In the genomic region with DNA sequence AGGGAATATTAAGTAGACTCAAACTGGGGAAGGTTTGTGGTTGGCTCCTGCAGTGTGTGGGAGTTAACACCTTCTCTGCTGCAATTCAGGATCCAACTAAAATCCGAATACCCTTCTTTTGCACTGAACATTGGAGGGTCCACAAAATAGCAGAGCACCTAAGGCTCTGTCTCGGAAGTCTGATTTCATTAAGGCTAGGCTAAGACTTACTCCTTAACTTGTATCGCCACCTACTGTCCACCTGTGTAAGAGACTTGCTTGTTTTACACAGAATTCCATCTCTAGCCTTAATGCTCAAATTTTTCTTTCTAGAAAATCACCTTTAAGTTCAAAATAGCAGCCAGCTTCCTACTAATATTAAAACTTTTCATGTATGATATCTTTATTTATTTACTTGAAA, we compare ENCODE assay signal across 9 mouse cellular contexts.
DNase-seq lines count a peak whose midpoint lies in the region; ATAC-seq and TF ChIP-seq lines count a peak whose summit lies in the region.
"Had no signal": no experiment of that assay in that cellular context is flagged by ENCODE, and none has a peak within 500 bp of the region (broad histone marks: within the 10 kb centered on the region; RNA-seq: fewer than 3 reads in every experiment).

No protein-coding gene starts in this region.

- no peak for TF ChIP-seq POLR2A in limb, embryonic 14.5 days (IDR thresholded peaks at IDR 0.05; ENCODE audit: borderline replicate concordance, extremely low read depth, insufficient read depth, insufficient read length)

- H3K27me3 ChIP-seq in limb, embryonic 14.5 days (ENCODE audit: control insufficient read depth, insufficient read depth, low read length), result no peaks in the 10 kb centered on the region
- no peaks in the 10 kb centered on the region for H3K27me3 ChIP-seq in limb, embryonic 10.5 days (ENCODE audit: low read depth, poor library complexity, severe bottlenecking)
- H3K27me3 ChIP-seq in forebrain, embryonic 12.5 days, result no peaks in the 10 kb centered on the region
- no peaks in the 10 kb centered on the region for H3K27me3 ChIP-seq in midbrain, embryonic 16.5 days (ENCODE audit: control insufficient read depth, insufficient read depth, low read depth, low read length)

- WGBS in limb, embryonic 14.5 days, result 17% methylated on average over 3 of the region's 3 CpGs
- 20% methylated on average over 3 of the region's 3 CpGs for WGBS in limb, embryonic 10.5 days
- 14% methylated on average over 3 of the region's 3 CpGs for WGBS in forebrain, embryonic 12.5 days
- WGBS in midbrain, embryonic 16.5 days, result 14% methylated on average over 3 of the region's 3 CpGs

- intact Hi-C loops in gastrocnemius, postnatal 36 days (cut with DNase I), result no loop called here

- no peak overlapping the region for H3K4me3 ChIP-seq in limb, embryonic 14.5 days (replicated peaks; ENCODE audit: low read length)
- no peak overlapping the region for H3K4me3 ChIP-seq in limb, embryonic 10.5 days
- H3K4me3 ChIP-seq in forebrain, embryonic 12.5 days (replicated peaks), result no peak overlapping the region
- no peak overlapping the region for H3K4me3 ChIP-seq in midbrain, embryonic 16.5 days (ENCODE audit: low read depth, low read length)

- no peaks in the 10 kb centered on the region for H3K9me3 ChIP-seq in limb, embryonic 14.5 days (ENCODE audit: control insufficient read depth, low read length)
- H3K9me3 ChIP-seq in limb, embryonic 10.5 days (replicated peaks), result no peaks in the 10 kb centered on the region
- no peaks in the 10 kb centered on the region for H3K9me3 ChIP-seq in forebrain, embryonic 12.5 days
- H3K9me3 ChIP-seq in midbrain, embryonic 16.5 days (replicated peaks; ENCODE audit: control insufficient read depth, low read length, poor library complexity, severe bottlenecking), result no peaks in the 10 kb centered on the region

- no peaks in the 10 kb centered on the region for H3K4me1 ChIP-seq in limb, embryonic 14.5 days (ENCODE audit: control insufficient read depth, insufficient read depth, low read length)
- H3K4me1 ChIP-seq in limb, embryonic 10.5 days, result no peaks in the 10 kb centered on the region
- no peaks in the 10 kb centered on the region for H3K4me1 ChIP-seq in forebrain, embryonic 12.5 days
- peaks cover 4% of the 10 kb centered on the region for H3K4me1 ChIP-seq in midbrain, embryonic 16.5 days (ENCODE audit: control insufficient read depth, insufficient read depth, low read length)

- no peak overlapping the region for H3K9ac ChIP-seq in limb, embryonic 14.5 days (ENCODE audit: low read depth, low read length, severe bottlenecking)
- no peak overlapping the region for H3K9ac ChIP-seq in forebrain, embryonic 12.5 days
- H3K9ac ChIP-seq in midbrain, embryonic 16.5 days (ENCODE audit: low read depth, low read length), result no peak overlapping the region

- peak; percentile 19 for DNase-seq in limb, embryonic 14.5 days (ENCODE audit: low spot score)
- no peak for DNase-seq in limb, embryonic 10.5 days (ENCODE audit: low spot score)
- peak; percentile 76 for DNase-seq in brain, adult 2 months (ENCODE audit: low read depth, low spot score)
- no peak for DNase-seq in adrenal gland, adult 18-20 months (ENCODE audit: low spot score in 2 of 2)
- DNase-seq in gastrocnemius, postnatal 36 days, result no peak
- DNase-seq: adrenal gland, postnatal 14 days; kidney, adult 11 months had no signal

- H3K36me3 ChIP-seq in limb, embryonic 14.5 days (ENCODE audit: control insufficient read depth, insufficient read depth, low read length), result no peaks in the 10 kb centered on the region
- no peaks in the 10 kb centered on the region for H3K36me3 ChIP-seq in limb, embryonic 10.5 days
- no peaks in the 10 kb centered on the region for H3K36me3 ChIP-seq in forebrain, embryonic 12.5 days (replicated peaks)
- no peaks in the 10 kb centered on the region for H3K36me3 ChIP-seq in midbrain, embryonic 16.5 days (ENCODE audit: control insufficient read depth, insufficient read depth, low read length)

- H3K27ac ChIP-seq in limb, embryonic 14.5 days (replicated peaks; ENCODE audit: low read depth, low read length), result no peak overlapping the region
- no peak overlapping the region for H3K27ac ChIP-seq in limb, embryonic 10.5 days
- no peak overlapping the region for H3K27ac ChIP-seq in forebrain, embryonic 12.5 days
- H3K27ac ChIP-seq in midbrain, embryonic 16.5 days (ENCODE audit: low read length), result no peak overlapping the region

- no peak for ATAC-seq in limb, embryonic 14.5 days (ENCODE audit: low FRiP score, low read depth)
- peak; percentile 65; the same call in 1 of the 2 replicates for ATAC-seq in forebrain, embryonic 12.5 days (ENCODE audit: low FRiP score)
- ATAC-seq in midbrain, embryonic 16.5 days, result peak; percentile 86

- H3K4me2 ChIP-seq in limb, embryonic 14.5 days (replicated peaks; ENCODE audit: low read depth, low read length, severe bottlenecking), result no peak overlapping the region
- H3K4me2 ChIP-seq in forebrain, embryonic 12.5 days, result no peak overlapping the region
- no peak overlapping the region for H3K4me2 ChIP-seq in midbrain, embryonic 16.5 days (ENCODE audit: low read length)

Comparison
In these comparisons a context has a peak if more than half of its experiments do, and no peak if none do; other contexts are left out.
1. DNase-seq: peak in limb, embryonic 14.5 days (single experiment) and brain, adult 2 months (single experiment); none in limb, embryonic 10.5 days (single experiment), adrenal gland, adult 18-20 months (0 of 2) and gastrocnemius, postnatal 36 days (0 of 2).